Mouse (Mus musculus): ENCODE measurements at regions not wholly inside any gene's neighbourhood (a gene's known extent, or its start where the extent isn't known, plus 50 kb on each side); places are given as distances from the start of the nearest gene placed in this dataset.

- DNase-seq (ENCODE audit: low spot score in 2 of 2): no peak
These were observed 132.2 kb downstream of the Tmem17 start for GRCm38 (mm10) chr11:22644010-22644625.

- DNase-seq (ENCODE audit: low spot score in 2 of 2): no peak
These were observed 133.0 kb downstream of the Tmem17 start for GRCm38 (mm10) chr11:22644877-22645276.

GRCm38 (mm10) chr11:22646192-22646936 lies 134.5 kb downstream of the Tmem17 start:
- no peak for DNase-seq (ENCODE audit: low spot score in 2 of 2)

- DNase-seq (ENCODE audit: low spot score in 2 of 2): no peak
These were observed 136.4 kb downstream of the Tmem17 start for GRCm38 (mm10) chr11:22648275-22648674.

GRCm38 (mm10) chr11:22650771-22651170 lies 138.9 kb downstream of the Tmem17 start:
- DNase-seq (ENCODE audit: low spot score in 2 of 2): no peak

GRCm38 (mm10) chr11:22651313-22651712 lies 139.4 kb downstream of the Tmem17 start:
- DNase-seq (ENCODE audit: low spot score in 2 of 2): no peak

GRCm38 (mm10) chr11:22651911-22652310 lies 140.0 kb downstream of the Tmem17 start:
- no peak for DNase-seq (ENCODE audit: low spot score in 2 of 2)

- DNase-seq (ENCODE audit: low spot score in 2 of 2): no peak
These were observed 141.0 kb downstream of the Tmem17 start for GRCm38 (mm10) chr11:22652931-22653330.

- DNase-seq (ENCODE audit: low spot score in 2 of 2): no peak
These were observed 141.5 kb downstream of the Tmem17 start for GRCm38 (mm10) chr11:22653366-22653765.

- DNase-seq (ENCODE audit: low spot score in 2 of 2): no peak
These were observed 145.7 kb downstream of the Tmem17 start for GRCm38 (mm10) chr11:22657635-22658034.

GRCm38 (mm10) chr11:22661072-22661471 lies 149.2 kb downstream of the Tmem17 start:
- DNase-seq (ENCODE audit: low spot score in 2 of 2): no peak

- no peak for DNase-seq (ENCODE audit: low spot score in 2 of 2)
These were observed 150.0 kb downstream of the Tmem17 start for GRCm38 (mm10) chr11:22661713-22662551.

- no peak for DNase-seq (ENCODE audit: low spot score in 2 of 2)
These were observed 154.1 kb downstream of the Tmem17 start for GRCm38 (mm10) chr11:22665978-22666377.

GRCm38 (mm10) chr11:22666378-22666777 lies 154.5 kb downstream of the Tmem17 start:
- no peak for DNase-seq (ENCODE audit: low spot score in 2 of 2)

GRCm38 (mm10) chr11:22668220-22668619 lies 156.3 kb downstream of the Tmem17 start:
- DNase-seq (ENCODE audit: low spot score in 2 of 2): no peak

GRCm38 (mm10) chr11:22669267-22669666 lies 157.4 kb downstream of the Tmem17 start:
- DNase-seq (ENCODE audit: low spot score in 2 of 2): no peak

GRCm38 (mm10) chr11:22671791-22672490 lies 160.1 kb downstream of the Tmem17 start:
- no peak for DNase-seq (ENCODE audit: low spot score in 2 of 2)

GRCm38 (mm10) chr11:22675047-22675446 lies 163.2 kb downstream of the Tmem17 start:
- DNase-seq (ENCODE audit: low spot score in 2 of 2): no peak

GRCm38 (mm10) chr11:22675754-22676153 lies 163.9 kb downstream of the Tmem17 start:
- DNase-seq (ENCODE audit: low spot score in 2 of 2): no peak

- DNase-seq (ENCODE audit: low spot score in 2 of 2): peak in 1 of 2 experiments; percentile 48
These were observed 165.4 kb downstream of the Tmem17 start for GRCm38 (mm10) chr11:22677337-22677736.

GRCm38 (mm10) chr11:22684576-22684975 lies 172.7 kb downstream of the Tmem17 start:
- no peak for DNase-seq (ENCODE audit: low spot score in 2 of 2)

GRCm38 (mm10) chr11:22690829-22691228 lies 169.9 kb downstream of the B3gnt2 start:
- DNase-seq (ENCODE audit: low spot score in 2 of 2): peak in 1 of 2 experiments; percentile 55
